Mouse (Mus musculus): ENCODE data around the gene Camk1. TPM values are rescaled to one million over a fixed set of nuclear protein-coding genes. Genes with fewer than 3 reads are reported as not detected.

The Camk1 gene
- total RNA-seq (2021), result 100 to 1,000 TPM; 115 to 121 TPM
- long read RNA-seq, experiment 1, transcript Camk1-201 (12 exons, 1,496 nt), result major isoform, 98 of 128 reads
- long read RNA-seq, experiment 1, partial matches to known transcripts, result 4 of 128 reads
- long read RNA-seq, experiment 1, other reads (novel, unspliced or antisense), result 23 of 128 reads
- long read RNA-seq, experiment 2, transcript Camk1-201 (12 exons, 1,496 nt), result major isoform, 51 of 79 reads
- long read RNA-seq, experiment 2, partial matches to known transcripts, result 3 of 79 reads
- long read RNA-seq, experiment 2, other reads (novel, unspliced or antisense), result 22 of 79 reads

DNA sequence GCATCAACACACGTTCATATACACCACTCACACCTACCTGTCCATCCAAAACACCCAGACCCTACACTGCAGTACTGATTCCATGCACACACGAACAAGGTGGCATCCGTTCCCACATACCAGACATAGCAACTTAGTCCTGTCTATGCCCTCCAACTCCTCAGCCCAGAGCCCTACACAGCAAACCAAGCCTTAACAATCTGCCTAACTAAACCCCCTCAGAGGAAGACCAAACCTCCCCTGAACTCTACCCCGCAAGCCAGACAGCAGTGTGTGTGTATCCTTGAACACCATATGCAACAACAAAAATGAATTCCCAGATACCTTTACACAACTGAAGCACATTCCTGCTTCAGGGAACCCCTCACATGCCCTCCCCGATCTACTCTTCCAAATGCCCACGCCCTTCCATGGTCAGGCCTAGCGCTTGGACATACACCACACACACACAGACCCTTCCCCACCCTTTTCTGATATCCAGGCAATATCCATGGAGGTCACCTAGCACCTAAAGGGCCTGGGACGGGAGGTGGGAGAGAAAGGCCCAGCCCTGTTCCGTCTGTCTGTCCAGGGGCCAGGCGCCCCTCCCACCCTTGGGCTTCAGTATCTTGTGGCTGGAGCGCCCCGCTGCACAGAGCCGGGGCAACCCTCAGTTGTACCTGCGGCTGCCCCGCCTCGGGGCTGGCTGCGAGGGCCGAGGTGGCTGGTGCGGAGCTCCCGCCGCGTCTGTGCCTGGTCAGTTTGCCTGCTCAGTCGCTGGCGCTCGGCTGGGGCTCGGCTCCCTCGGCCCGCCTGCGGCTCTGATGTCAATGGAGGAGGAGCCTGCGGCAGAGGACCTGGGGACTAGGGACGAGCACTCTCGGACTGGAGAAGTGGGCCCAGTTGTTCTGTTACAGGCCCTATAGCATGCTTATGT, at the start of gene Camk1:
Gene Camk1, minus strand, starts transcription at position 808 of the 916 bp plus-strand sequence.
- peak; percentile 77 to 79 for DNase-seq (ENCODE audit: extremely low spot score in 1 of 2, low spot score in 2 of 2)
- intact Hi-C loops (cut with DNase I), result loop anchor here (2.0 kb wide), 1 partner anchor 33 kb away; the partner anchor contains the start of gene Tada3
- peak within 1 kb of the TSS; percentile 87 for H3K4me3 ChIP-seq
- peak within 1 kb of the TSS; percentile 96 for H3K27ac ChIP-seq
- TF ChIP-seq CTCF (IDR thresholded peaks at IDR 0.05), result no peak

- TF ChIP-seq CTCF (IDR thresholded peaks at IDR 0.05), result no peak
- H3K27ac ChIP-seq, result peak overlapping the region; percentile 66
- H3K4me3 ChIP-seq, result peak overlapping the region; percentile 42
- peak; percentile 44 to 49 for DNase-seq (ENCODE audit: extremely low spot score in 1 of 2, low spot score in 2 of 2)
- intact Hi-C loops (cut with DNase I), result loop anchor here (2.0 kb wide), 1 partner anchor 26 kb away; the partner anchor contains the start of gene Rpusd3
Measured at GRCm38 (mm10) chr6:113392387-113393071, 48.7 kb upstream of the Camk1 start.

GRCm38 (mm10) chr6:113392015-113392386, 48.2 kb upstream of the Camk1 start:
- TF ChIP-seq CTCF (IDR thresholded peaks at IDR 0.05), result no peak

GRCm38 (mm10) chr6:113390715-113391114, 46.9 kb upstream of the Camk1 start:
- no peak for TF ChIP-seq CTCF (IDR thresholded peaks at IDR 0.05)
- no peak for DNase-seq (ENCODE audit: extremely low spot score in 1 of 2, low spot score in 2 of 2)
- intact Hi-C loops (cut with DNase I), result no loop called here
- H3K4me3 ChIP-seq, result no peak overlapping the region
- no peak overlapping the region for H3K27ac ChIP-seq

More at GRCm38 (mm10) chr6:113392015-113392386, 48.2 kb upstream of the Camk1 start:
- intact Hi-C loops (cut with DNase I), result loop anchor here (2.0 kb wide), 1 partner anchor 27 kb away; the partner anchor contains the start of gene Rpusd3
- Histone ChIP-seq H3K4me3 (peak overlapping the region; percentile 42), H3K27ac (peak overlapping the region; percentile 66)
- DNase-seq (ENCODE audit: extremely low spot score in 1 of 2, low spot score in 2 of 2), result no peak

DNA sequence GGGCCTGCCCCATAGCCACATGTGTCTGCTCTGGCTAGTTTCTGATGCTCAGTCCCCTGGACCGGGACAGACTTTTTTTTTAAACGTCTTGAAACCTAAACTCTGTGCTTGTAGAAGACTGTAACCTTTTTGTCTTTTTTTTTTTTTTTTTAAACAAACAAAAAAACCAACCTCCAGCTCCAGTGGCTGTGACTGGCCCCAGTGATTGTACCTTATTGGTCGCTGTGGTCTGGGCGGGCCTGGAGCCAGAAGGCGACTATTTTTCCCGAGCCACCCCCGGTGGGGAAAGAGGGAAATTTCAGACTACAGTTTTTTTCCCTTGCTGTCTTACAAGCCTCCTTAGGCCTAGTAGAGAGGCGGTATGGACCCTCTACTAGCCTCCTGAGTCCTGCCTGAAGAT, 45.2 kb upstream of the Camk1 start, which contains the start of gene Ttll3:
Gene Ttll3, plus strand, starts transcription at position 301 of the 400 bp plus-strand sequence.
- DNase-seq (ENCODE audit: extremely low spot score in 1 of 2, low spot score in 2 of 2), result no peak

GRCm38 (mm10) chr6:113386025-113386424, 42.2 kb upstream of the Camk1 start:
- no peak for TF ChIP-seq CTCF (IDR thresholded peaks at IDR 0.05)

More for the DNA sequence above, 45.2 kb upstream of the Camk1 start, which contains the start of gene Ttll3:
- Histone ChIP-seq H3K4me3 (no peak within 1 kb of the TSS), H3K27ac (no peak within 1 kb of the TSS)
- no peak for TF ChIP-seq CTCF (IDR thresholded peaks at IDR 0.05)
- intact Hi-C loops (cut with DNase I), result no loop called here

GRCm38 (mm10) chr6:113385160-113385714, 41.5 kb upstream of the Camk1 start:
- H3K4me3 ChIP-seq, result no peak overlapping the region
- no peak overlapping the region for H3K27ac ChIP-seq
- TF ChIP-seq CTCF (IDR thresholded peaks at IDR 0.05), result no peak
- intact Hi-C loops (cut with DNase I), result no loop called here
- DNase-seq (ENCODE audit: extremely low spot score in 1 of 2, low spot score in 2 of 2), result no peak

More at GRCm38 (mm10) chr6:113386025-113386424, 42.2 kb upstream of the Camk1 start:
- no peak overlapping the region for H3K27ac ChIP-seq
- intact Hi-C loops (cut with DNase I), result no loop called here
- no peak for DNase-seq (ENCODE audit: extremely low spot score in 1 of 2, low spot score in 2 of 2)
- H3K4me3 ChIP-seq, result no peak overlapping the region

GRCm38 (mm10) chr6:113384351-113384927, 40.7 kb upstream of the Camk1 start:
- intact Hi-C loops (cut with DNase I), result no loop called here

DNA sequence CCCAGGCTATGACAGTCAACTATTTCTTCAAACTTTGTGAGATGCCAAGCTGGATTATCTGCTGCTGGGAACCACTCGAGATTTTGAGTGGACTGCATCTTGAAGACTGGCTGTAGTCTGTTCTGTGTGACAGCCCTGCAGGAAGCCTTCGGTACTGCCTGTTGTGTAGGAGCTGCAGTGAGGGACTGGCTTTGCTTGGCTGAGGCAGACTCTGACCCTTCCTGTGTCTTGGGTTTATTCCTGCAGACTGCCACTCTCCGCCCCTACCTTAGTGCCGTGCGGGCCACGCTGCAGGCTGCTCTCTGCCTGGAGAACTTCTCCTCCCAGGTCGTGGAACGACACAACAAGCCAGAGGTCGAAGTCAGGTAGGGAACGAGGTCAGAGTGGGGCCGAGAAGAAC, 36.7 kb upstream of the Camk1 start:
- DNase-seq (ENCODE audit: extremely low spot score in 1 of 2, low spot score in 2 of 2), result no peak
- intact Hi-C loops (cut with DNase I), result no loop called here
- H3K4me3 ChIP-seq, result no peak overlapping the region
- TF ChIP-seq CTCF (IDR thresholded peaks at IDR 0.05), result no peak; the same call in 1 of the 2 replicates
- H3K27ac ChIP-seq, result no peak overlapping the region

More at GRCm38 (mm10) chr6:113384351-113384927, 40.7 kb upstream of the Camk1 start:
- H3K27ac ChIP-seq, result no peak overlapping the region; the same call in 1 of the 2 replicates
- no peak for DNase-seq (ENCODE audit: extremely low spot score in 1 of 2, low spot score in 2 of 2)
- H3K4me3 ChIP-seq, result no peak overlapping the region
- no peak for TF ChIP-seq CTCF (IDR thresholded peaks at IDR 0.05)

- intact Hi-C loops (cut with DNase I), result loop anchor here (5.0 kb wide), 2 partner anchors 142 to 332 kb away; partner anchors contain the start of genes Mtmr14 and Thumpd3
- H3K4me3 ChIP-seq, result peak overlapping the region; percentile 93
- no peak for TF ChIP-seq CTCF (IDR thresholded peaks at IDR 0.05)
- no peak overlapping the region for H3K27ac ChIP-seq
- DNase-seq (ENCODE audit: extremely low spot score in 1 of 2, low spot score in 2 of 2), result no peak
Measured at GRCm38 (mm10) chr6:113379246-113379645, 35.5 kb upstream of the Camk1 start.

Data from left cerebral cortex, adult 2 months (tissue).